Mouse (Mus musculus): Measurements from ENCODE around the gene Ptges3l.
A peak's percentile ranks its signal among the peaks of the same experiment; 100 is the strongest.
"Not testable (repeated sequence)": the region's sequence is repeated elsewhere in the genome, so short reads cannot be mapped to it uniquely, and the experiment has no call there.

The Ptges3l gene

DNA sequence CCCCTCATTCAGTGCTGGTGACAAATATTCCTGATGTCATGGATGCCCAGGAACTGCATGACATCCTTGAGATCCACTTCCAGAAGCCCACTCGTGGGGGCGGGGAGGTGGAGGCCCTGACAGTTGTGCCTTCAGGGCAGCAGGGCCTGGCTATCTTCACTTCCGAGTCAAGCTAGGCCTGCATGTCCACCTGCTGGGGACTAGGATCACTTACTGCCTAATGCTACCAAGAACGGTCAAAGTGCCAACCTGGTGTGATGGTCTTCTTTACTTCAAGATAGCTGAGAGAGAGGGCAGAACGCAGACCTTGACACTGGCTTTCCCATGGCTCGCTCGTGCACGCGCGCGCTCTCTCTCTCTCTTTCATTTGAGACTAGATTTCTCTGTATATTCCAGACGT, 33.1 kb upstream of the Ptges3l start:
- no peak for DNase-seq (ENCODE audit: extremely low spot score, low read depth, low spot score)

DNA sequence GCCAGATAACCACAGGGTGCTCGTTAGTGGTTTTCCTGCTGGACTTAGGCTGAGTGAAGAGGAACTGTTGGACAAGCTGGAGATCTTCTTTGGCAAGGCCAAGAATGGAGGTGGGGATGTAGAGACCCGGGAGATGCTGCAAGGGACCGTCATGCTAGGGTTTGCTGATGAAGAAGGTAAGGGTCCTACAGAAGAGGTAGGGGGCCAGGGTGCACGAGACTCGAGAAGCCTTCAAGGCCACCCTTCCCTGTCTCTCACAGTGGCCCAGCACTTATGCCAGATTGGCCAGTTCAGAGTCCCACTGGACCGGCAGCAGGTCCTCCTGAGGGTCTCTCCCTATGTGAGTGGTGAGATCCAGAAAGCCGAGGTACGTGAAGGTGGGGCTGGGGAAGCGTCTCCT, 32.5 kb upstream of the Ptges3l start:
- no peak for DNase-seq (ENCODE audit: extremely low spot score, low read depth, low spot score)

DNA sequence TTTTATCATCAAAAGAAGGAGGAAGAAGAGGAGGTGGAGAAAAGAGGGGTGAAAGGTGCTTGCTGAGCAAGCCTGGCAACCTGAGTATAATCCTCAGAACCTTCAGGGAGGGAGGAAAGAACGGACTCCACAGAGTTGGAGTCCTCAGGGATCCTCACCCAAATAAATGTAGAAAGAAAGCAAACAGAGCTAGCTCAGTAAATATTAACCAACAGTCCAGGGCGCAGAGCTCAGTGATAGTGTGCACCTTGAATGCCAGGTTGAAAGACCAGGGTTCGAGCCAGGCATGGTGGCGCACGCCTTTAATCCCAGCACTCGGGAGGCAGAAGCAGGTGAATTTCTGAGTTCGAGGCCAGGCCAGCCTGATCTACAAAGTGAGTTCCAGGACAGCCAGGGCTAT, 30.5 kb upstream of the Ptges3l start:
- DNase-seq (ENCODE audit: extremely low spot score, low read depth, low spot score), result no peak

DNA sequence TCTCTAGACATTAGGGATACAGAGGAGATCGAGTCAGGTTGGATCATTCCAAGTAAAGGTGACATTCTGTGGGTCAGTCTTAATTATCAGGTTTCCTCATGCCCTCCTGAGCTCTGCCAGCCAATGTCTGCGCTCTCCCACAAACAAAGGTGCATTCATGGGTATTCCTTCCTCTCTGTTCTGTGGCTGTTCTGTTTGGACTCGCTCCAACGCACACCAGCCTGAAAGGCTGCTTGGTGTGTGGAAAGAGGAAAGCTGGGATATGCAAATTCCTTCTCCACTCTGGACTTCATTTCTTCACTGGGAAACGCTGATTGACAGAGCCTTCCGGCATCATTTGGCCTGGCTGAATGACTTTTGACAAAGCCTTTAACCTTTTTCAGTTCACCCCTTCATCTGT, 29.6 kb upstream of the Ptges3l start:
- no peak for DNase-seq (ENCODE audit: extremely low spot score, low read depth, low spot score)

DNA sequence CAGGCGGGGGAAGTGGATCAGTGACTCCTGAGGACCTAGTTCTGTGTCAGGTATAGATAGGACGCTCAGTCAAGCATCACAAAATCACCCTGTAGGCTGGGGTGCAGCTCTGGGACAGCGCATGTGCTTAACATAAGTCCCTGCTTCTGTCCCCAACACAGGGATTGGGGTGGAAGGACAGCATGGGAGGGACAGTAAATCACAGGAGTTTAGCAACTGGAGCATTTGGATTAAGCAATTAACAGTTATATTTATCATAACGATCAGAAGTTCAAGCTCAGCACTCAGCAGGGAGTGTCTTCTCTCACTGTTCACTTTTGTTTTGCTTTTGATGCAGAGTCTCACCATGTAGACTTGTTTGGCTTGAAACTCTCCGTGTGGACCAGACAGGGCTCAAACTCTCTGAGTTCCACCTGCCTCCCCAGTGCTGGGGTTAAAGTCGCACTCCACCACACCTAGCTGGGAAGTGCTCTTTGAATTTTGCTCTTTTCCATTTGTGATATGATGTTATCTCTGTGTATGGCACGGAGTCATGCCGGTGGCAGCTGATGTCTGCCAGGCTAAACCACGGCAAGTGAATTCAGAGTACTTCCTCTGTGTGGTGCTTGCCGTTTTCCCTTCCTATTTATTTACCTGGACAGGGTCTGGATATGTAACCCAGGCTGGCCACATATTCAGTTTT, 27.1 kb upstream of the Ptges3l start:
- no peak for DNase-seq (ENCODE audit: extremely low spot score, low read depth, low spot score)

DNA sequence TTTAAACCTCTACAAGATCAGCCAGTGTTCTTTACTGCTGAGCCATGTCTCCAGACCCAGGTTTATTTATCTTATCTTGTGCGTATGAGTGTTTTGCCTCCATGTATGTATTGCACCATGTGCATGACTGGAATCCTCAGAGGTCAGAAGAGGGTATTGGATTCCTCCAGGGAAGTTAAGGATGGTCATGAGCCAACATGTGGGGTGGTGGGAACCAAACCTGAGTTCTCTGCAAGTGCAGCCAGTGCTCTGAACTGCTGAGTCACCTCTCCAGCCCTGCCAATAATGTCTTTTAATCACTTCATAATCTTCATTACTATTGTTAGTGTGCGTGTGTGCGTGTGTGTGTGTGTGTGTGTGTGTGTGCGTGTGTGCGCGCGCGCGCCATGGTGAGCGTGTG, 26.4 kb upstream of the Ptges3l start:
- no peak for DNase-seq (ENCODE audit: extremely low spot score, low read depth, low spot score)

DNA sequence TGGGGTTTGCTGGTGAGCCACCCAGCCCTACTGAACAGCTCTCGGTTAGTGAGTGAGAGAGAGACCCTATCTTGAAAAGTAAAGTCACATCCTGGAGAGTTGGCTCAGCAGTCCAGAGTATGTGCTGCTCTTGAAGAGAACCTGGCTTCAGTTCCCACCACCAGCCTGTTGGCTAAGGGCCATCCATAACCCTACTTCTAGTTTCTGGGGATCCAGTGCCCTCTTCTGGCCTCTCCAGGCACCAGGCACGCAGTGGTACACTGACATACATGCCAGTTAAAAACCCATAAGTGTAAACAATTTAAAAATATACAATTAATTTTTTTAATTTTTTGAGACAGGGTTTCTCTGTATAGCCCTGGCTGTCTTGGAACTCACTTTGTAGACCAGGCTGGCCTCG, 25.3 kb upstream of the Ptges3l start:
- no peak for DNase-seq (ENCODE audit: extremely low spot score, low read depth, low spot score)

DNA sequence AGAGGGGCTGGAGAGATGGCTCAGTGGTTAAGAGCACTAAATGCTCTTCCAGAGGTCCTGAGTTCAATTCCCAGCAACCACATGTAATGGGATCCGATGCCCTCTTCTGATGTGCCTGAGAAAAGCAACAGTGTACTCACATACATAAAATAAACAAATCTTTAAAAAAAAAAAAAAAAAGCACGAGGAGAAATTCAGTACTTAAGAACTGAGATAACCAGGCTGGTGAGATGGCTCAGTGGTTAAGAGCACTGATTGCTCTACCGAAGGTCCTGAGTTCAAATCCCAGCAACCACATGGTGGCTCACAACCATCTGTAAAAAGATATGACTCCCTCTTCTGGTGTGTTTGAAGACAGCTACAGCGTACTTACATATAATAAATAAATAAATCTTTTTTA, 24.5 kb upstream of the Ptges3l start:
- DNase-seq (ENCODE audit: extremely low spot score, low read depth, low spot score), result not testable (repeated sequence)

DNA sequence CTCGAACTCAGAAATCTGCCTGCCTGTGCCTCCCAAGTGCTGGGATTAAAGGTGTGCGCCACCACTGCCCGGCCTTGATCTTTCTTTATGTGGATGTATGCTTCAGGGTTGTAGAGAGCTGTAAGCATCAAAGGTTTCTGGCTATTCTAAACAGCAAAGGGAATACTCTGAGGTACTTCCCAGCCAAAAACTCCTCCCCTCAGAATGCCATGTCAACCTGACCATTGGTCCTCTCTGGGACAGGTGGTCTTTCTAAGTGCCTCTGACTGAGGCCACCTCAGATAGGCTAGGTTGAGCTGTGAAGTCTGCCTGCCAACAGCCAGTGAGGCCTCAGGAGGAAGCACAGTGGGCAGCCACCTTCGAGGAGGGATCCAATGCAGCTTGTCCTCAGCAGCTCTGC, 23.8 kb upstream of the Ptges3l start:
- DNase-seq (ENCODE audit: extremely low spot score, low read depth, low spot score), result no peak

DNA sequence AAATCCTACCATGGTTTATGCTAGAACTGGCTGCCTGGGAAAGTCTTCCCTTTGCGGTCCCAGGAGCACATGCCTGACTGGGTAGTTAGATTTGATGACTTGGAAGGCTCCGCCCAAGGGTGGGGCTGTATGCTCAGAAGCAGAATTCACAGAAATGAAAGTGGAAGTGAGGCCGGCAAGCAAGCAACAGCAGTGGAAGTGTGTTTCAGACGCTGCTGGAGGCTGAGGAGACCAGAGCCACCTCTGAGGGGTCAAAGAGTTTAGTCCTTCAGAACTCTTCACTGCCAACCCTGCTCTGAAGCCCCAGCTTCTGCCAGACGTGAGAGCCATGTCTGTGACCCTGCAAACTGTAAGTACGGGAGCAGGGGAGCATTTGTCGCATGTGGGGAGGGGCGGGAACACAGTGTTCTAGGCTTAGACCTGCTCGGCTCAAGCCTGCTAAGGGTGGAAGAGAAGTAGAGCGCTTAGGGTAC, 23.2 kb upstream of the Ptges3l start, which contains the start of gene Ifi35:
TSS of gene Ifi35 (plus strand) at position 134 of the 473 bp plus-strand sequence.
- DNase-seq (ENCODE audit: extremely low spot score, low read depth, low spot score), result no peak

DNA sequence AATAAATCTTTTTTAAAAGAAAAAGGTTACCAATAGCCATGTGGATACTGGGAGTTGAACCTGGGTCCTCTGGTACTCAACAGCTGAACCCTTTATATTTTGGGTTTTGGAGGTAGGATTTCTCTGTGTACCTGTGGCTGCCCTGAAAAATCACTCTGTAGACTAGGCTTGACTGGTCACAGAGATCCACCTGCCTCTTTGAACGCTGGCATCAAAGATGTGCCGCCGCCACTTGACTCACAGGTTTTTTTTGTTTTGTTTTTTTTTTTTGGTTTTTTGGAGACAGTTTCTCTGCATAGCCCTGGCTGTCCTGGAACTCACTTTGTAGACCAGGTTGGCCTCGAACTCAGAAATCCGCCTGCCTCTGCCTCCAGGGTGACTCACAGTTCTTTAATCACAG, 22.7 kb upstream of the Ptges3l start:
- no peak for DNase-seq (ENCODE audit: extremely low spot score, low read depth, low spot score)

DNA sequence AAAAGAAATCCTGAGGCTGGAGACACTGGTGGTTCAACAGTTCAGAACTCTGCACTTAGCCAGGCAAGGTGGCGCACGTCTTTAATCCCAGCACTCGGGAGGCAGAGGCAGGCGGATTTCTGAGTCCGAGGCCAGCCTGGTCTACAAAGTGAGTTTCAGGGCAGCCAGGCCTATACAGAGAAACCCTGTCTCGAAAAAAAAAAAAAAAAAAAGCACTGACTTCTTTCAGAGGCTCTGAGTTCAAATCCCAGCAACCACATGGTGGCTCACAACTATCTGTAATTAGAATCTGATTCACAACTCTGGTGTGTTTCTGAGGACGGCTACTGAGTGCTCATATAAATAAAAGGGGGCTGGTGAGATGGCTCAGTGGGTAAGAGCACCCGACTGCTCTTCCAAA, 21.7 kb upstream of the Ptges3l start:
- not testable (repeated sequence) for DNase-seq (ENCODE audit: extremely low spot score, low read depth, low spot score)

DNA sequence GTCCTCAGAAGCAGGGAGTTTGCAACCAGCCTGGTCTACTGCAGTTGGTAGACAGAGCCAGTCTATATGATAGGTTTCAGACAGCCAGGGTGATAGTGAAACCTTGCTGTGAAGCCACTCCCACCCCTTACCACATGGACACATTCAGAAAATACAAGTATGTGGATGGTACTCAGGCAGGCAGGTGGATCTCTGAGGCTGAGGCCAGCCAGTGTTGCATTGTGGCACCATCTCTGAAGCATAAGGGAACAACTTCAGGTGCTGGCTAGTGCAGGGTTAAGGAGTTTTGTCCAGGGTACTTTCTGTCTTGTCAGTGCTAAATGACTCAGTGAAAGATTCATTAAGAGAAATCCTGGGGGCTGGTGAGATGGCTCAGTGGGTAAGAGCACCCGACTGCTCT, 21.2 kb upstream of the Ptges3l start:
- DNase-seq (ENCODE audit: extremely low spot score, low read depth, low spot score), result no peak

DNA sequence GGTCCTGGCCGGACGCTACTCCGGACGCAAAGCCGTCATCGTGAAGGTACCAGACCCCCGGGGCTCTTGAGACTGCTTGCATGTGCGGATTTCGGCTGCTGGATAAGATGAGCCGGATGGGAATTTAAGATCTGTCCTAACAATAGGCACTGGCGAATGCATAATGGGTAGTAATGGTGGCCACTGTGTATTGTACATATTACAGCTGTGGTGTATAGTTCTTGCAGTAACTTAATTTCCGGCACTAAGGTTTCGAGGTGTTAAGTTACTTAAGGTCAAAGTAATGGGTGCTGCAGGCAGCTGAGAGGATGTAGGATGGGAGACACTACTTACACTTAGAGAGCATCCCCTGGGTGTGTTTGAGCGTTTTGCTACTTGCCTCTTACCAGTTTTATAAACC, 17.6 kb upstream of the Ptges3l start:
- DNase-seq (ENCODE audit: extremely low spot score, low read depth, low spot score), result no peak

DNA sequence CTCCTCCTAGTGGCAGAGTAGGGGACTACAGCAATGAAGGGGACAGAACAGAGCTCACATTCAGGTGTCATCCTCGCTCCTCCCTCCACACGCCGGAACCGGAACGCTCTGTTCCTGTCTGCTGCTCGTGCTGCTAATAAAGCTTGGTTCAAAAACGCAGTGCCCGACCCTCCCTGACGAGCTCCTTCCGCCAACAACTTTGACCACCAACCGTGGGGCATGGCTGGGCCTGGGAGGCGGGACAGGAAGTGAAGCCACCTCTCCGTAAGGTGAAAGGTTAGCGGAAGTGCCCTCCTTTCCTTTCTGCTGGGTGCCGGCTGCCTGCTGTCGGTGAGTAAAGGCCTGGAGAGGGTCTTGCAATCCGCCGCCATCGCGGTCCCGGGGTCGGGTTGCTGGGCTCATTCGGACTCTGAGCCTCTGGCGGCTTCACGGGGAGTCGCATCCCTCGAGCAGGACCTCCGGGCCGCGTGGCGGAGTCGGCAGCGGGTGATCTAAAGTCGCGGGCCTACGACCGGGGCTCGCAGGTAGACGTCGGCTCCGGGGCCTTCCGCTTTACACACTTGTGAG, 17.1 kb upstream of the Ptges3l start, which contains the start of gene Rpl27:
TSS of gene Rpl27 (plus strand) at position 172 of the 567 bp plus-strand sequence.
- DNase-seq (ENCODE audit: extremely low spot score, low read depth, low spot score), result peak; percentile 100

DNA sequence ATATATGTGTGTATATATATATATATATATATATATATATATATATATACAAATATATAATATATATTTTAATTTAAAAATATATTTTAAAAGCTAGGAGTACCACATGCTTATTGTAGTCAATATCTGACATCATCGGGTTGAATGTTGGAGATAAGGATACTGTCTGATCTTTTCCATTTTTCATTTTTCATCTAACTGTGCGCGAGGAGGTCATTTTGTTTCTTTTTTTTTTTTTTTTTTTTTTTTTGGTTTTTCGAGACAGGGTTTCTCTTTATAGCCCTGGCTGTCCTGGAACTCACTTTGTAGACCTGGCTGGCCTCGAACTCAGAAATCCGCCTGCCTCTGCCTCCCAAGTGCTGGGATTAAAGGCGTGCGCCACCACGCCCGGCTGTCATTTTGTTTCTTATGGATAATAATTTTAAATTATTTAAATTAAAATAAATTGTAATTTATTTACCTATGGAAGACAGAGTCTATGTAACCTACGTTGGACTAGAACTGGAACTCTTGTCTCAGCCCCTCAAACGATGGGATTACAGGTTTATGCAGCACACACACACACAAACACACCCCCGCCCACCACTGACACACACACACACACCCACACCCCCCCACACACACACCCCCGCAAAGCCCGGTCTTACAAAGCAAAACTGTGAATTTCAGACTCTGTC, 16.5 kb upstream of the Ptges3l start:
- not testable (repeated sequence) for DNase-seq (ENCODE audit: extremely low spot score, low read depth, low spot score)

DNA sequence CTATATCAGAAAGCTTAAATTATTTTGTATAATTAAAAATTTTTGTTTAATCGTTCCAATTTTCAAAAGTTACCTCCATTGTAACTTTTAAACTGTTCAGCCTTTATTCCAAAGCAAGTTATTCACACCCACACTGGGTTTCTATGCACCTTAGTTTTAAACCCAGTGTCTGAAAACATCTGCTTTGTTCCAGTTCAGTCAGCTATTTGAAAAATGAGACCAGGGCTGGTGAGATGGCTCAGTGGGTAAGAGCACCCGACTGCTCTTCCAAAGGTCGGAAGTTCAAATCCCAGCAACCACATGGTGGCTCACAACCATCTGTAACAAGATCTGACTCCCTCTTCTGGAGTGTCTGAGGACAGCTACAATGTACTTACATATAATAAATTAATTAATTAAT, 12.9 kb upstream of the Ptges3l start:
- not testable (repeated sequence) for DNase-seq (ENCODE audit: extremely low spot score, low read depth, low spot score)

DNA sequence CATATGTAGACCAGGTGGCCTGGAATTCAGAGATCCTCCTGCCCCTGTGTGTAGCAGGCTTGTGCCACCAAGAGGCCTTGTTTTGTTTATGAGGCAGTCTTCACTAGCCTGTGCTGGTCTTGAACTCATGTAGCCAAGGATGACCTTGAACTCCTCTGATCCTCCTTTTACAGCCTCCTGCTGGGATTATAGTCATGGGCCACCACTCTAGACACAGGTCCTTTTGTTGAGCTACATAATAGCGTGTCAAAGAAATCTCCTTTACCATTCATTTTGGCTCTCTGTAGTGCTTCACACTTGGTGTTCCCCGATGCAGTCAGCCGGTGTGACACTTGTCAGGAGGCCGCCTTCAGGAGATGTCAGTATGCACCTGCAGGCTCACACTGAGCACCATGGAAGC, 11.8 kb upstream of the Ptges3l start:
- DNase-seq (ENCODE audit: extremely low spot score, low read depth, low spot score), result no peak

DNA sequence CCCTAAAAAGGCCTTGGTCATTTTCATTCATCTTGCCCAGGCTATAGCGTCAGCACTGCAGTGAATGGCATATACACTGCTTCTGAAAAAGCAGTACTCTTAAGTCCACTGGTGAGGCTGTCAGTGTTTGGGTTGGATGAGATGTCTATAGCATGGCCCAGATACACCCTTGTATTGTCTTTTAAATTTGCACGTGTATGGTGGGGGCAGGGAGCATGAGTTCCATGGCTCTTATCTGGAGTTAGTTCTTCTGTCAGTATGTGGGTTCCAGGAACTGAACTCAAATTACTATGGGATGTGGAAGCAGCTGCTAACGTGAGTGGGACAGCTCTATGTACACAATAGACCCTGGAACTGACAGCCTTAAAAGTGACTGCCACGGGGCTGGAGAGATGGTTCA, 10.7 kb upstream of the Ptges3l start:
- DNase-seq (ENCODE audit: extremely low spot score, low read depth, low spot score), result no peak

DNA sequence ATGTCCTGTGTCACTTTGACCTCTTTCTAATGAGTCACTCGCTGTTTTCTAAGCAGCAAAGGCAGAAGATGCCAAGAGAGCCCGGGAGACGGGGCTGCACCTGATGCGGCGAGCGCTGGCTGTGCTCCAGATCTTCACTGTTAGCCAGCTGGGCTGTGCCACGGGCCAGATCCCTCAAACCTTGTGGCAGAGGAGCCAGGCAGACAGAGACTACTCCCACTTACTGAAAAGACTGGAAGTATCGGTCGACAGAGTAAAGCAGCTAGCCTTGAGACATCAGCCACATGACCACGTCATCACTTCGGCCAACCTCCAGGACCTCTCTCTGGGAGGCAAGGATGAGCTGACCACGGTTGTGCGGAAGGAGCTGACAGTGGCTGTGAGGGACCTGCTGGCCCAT, 8.3 kb upstream of the Ptges3l start:
- no peak for DNase-seq (ENCODE audit: extremely low spot score, low read depth, low spot score)

DNA sequence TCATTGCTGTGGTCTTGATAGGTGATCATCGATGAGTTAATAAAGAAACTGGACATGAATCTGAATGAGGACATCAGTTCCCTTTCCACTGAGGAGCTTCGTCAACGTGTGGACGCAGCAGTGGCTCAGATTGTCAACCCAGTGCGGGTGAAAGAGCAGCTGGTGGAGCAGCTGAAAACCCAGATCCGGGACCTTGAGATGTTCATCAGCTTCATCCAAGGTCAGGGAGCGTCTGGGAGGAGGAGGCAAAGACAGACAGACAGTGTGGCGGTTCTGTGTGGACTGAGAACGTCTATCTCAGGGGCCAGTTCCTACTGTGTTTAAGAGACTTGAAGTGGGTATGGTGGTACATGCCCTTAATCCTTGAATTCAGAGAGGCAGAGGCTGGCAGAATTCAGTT, 6.2 kb upstream of the Ptges3l start:
- DNase-seq (ENCODE audit: extremely low spot score, low read depth, low spot score), result no peak

DNA sequence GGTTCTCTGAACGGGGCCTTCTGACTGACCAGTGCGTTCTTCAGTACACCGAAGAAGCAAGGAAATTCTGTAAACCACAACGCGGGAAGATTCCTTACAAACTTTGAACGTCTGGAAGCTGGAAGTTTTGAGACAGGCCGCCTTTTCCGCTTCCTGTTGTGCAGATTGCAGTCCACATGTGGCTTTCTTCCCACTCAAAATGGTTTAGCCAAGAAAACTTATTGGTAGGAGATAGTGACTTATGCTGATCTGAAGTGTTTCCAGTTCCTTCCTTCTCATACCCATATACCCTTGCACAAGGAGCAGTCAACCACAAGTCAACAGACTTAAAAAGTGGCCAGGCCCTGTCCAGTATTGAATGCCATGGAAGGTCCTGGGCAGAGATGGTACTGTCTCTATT, 1.0 kb upstream of the Ptges3l start:
- DNase-seq (ENCODE audit: extremely low spot score, low read depth, low spot score), result no peak
